Mouse (Mus musculus) ES-Bruce4 (cell line): Measurements from ENCODE around the gene Celsr3.

Experiments used
- CTCF ChIP-seq: IDR thresholded peaks from one replicate; pipeline ENCODE4 v1.8.1; 2011; ENCODE audit warnings: low read depth, low read length
- POLR2A ChIP-seq: IDR thresholded peaks from one replicate; pipeline ENCODE4 v1.8.1; 2011; ENCODE audit warnings: low read length; ENCODE audit not compliant: insufficient read depth

- no peak for TF ChIP-seq CTCF
- TF ChIP-seq POLR2A, result no peak
Measured at GRCm38 (mm10) chr9:108780959-108781358, 45.2 kb upstream of the Celsr3 start.
